Mouse (Mus musculus) G1E (cell line): ENCODE results near the gene Pth2r.

Experiments used
- CTCF ChIP-seq: IDR thresholded peaks from 2 replicates; pipeline ENCODE4 v1.5.1; 2012; ENCODE audit warnings: low read depth, low read length, inconsistent platforms, mixed read lengths
- GATA1 ChIP-seq: IDR thresholded peaks from 2 replicates; pipeline ENCODE4 v1.6.1; 2012; ENCODE audit warnings: borderline replicate concordance, low read length, inconsistent platforms, mixed read lengths
- TAL1 ChIP-seq: conservative IDR thresholded peaks from 2 replicates; pipeline ENCODE4 v1.6.1; 2012; ENCODE audit warnings: low read depth, low read length, inconsistent platforms, mixed read lengths

- no peak for TF ChIP-seq CTCF
- TF ChIP-seq GATA1, result no peak
- no peak for TF ChIP-seq TAL1
Measured at GRCm38 (mm10) chr1:65407441-65407840, 125.6 kb downstream of the Pth2r start.
